Mouse (Mus musculus): ENCODE data around the gene Pla2g12a.

Gene Pla2g12a

DNA sequence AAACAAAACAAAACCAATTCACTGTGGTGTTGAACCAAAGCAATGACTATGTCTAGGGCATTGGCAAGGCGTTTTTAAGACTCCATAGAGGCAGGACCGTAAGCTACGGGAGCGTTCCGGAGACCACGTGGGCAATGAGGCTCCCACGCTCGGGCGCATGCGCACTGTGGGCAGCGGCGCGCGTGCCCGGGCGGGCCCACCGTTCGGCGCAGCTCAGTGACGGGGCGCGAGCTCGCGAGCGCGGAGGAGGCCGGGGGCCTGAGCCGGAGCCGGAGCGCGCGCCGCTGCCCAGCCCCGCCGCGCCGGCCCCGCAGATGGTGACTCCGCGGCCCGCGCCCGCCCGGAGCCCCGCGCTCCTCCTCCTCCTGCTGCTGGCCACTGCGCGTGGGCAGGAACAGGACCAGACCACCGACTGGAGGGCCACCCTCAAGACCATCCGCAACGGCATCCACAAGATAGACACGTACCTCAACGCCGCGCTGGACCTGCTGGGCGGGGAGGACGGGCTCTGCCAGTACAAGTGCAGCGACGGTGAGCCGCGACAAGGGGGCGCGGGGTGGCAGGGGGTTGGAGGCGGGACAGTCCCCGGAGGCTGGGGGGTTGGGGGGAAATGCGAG, at the start of gene Pla2g12a:
TSS of gene Pla2g12a (plus strand) at position 202 of the 617 bp plus-strand sequence.
- peak; percentile 82 for DNase-seq (ENCODE audit: extremely low read depth, insufficient read length, low spot score)

- DNase-seq (ENCODE audit: extremely low read depth, insufficient read length, low spot score): no peak
Observed at GRCm38 (mm10) chr3:129830626-129831025, 47.8 kb upstream of the Pla2g12a start.

DNA sequence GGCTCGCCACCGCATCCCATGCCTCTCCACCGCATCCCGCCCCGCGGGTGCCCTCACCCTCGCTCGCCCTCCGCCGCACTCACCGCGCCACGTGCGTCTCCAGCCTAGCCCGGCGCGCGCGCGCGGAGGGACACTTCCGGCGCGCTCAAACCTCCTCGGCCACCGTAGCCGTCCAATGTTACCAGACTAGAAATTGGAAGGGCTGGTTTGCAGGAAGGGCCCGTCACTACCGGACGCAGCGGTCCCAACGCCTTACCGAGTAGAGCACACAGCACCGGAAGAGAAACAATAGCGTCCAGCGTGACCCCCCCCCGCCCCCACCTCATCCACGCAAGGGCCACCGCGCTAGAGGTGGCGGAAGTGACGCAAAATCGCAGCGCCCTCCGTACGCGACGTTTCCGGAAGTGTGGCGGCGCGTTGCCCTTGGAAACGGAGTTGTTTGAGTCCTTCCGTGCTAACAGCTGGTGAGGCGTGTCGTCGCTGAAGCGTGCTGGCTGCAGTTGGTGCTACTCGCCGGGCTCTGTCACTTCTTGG, 47.3 kb upstream of the Pla2g12a start, which contains the start of gene Gar1:
TSS of gene Gar1 (minus strand) at position 362 of the 534 bp plus-strand sequence.
- DNase-seq (ENCODE audit: extremely low read depth, insufficient read length, low spot score): peak; percentile 97

GRCm38 (mm10) chr3:129835388-129835934, 42.9 kb upstream of the Pla2g12a start, which contains the start of gene Cfi:
Gene Cfi (plus strand): TSS chr3:129835884.
- DNase-seq (ENCODE audit: extremely low read depth, insufficient read length, low spot score): no peak

GRCm38 (mm10) chr3:129836051-129836697, 42.2 kb upstream of the Pla2g12a start:
- no peak for DNase-seq (ENCODE audit: extremely low read depth, insufficient read length, low spot score)

DNA sequence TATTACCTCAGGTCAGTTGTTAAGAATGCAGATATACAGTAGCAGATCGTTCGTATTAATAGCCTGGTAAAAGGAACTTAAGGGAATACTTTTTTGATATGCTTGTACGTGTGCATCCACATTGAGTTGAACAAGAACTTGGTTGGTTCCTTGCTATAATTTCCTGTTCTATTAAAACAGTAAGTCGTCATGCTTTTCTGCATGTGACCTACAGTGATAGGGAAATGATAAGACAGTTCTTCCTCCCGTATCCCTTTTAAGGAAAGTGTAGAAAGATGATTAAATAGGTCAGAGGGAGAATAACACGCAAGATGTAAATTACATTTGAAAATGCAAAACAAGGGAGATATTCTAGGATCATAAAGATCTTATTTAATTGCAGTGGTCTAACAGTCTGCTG, 41.4 kb upstream of the Pla2g12a start:
- DNase-seq (ENCODE audit: extremely low read depth, insufficient read length, low spot score): no peak

GRCm38 (mm10) chr3:129838017-129838416, 40.4 kb upstream of the Pla2g12a start:
- no peak for DNase-seq (ENCODE audit: extremely low read depth, insufficient read length, low spot score)

- no peak for DNase-seq (ENCODE audit: extremely low read depth, insufficient read length, low spot score)
Observed at GRCm38 (mm10) chr3:129845868-129846267, 32.5 kb upstream of the Pla2g12a start.

DNA sequence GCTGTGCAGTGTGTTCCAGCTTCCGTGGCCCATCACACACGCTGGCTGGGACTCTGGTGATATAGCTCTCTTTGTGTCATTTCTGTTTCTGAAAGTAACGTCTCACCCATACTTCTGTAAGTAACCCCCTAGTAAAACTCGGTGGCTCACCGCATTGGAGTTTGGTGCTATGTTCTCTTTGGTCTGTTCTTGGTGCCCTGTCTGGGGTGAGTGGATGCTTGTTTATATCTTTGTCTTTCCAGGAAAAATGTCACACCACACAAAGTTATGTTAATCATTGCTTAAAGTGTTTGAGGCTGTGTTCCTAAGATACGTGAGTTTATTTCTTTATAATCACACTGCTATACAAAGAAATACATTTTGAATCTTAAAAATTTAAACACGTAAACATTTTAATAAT, 31.6 kb upstream of the Pla2g12a start:
- DNase-seq (ENCODE audit: extremely low read depth, insufficient read length, low spot score): no peak

DNA sequence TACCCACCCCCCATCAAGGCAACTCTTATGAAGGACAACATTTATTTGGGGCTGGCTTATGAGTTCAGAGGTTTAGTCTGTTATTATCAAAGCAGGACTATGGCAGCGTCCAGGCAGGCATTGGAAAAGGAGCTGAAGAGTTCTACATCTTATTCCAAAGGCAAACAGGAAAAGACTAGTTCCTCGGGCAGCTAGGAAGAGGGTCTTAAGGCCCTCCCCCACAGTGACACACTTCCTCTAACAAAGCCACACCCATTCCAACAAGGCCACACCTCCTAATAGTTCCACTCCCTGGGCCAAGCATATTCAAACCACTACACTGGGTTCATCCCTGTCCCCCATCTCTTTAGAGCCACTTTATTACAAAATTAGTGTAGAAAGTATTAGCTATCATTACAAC, 15.8 kb upstream of the Pla2g12a start:
- DNase-seq (ENCODE audit: extremely low read depth, insufficient read length, low spot score): no peak

- no peak for DNase-seq (ENCODE audit: extremely low read depth, insufficient read length, low spot score)
Observed at GRCm38 (mm10) chr3:129863698-129864097, 14.7 kb upstream of the Pla2g12a start.

DNA sequence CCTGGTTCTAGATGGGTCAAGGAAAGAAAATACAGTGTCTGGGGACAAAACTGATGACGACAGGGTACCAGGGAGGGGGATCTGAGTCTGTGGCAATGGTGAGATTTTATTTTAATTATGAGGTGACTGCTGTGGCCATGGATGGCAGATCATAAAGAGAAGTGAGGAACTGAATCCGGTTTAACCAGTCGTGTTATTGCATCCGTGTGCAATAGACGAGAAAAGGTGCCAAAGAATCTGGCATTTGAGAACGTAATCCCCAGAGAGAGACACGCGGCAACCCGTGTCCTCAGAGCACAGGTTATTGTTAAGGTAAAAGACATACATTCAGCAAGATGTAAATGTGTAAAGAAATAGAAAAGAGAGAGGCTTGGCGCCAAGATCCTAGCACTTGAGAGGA, 1.1 kb upstream of the Pla2g12a start:
- no peak for DNase-seq (ENCODE audit: extremely low read depth, insufficient read length, low spot score)

GRCm38 (mm10) chr3:129879131-129879757, 838 bp downstream of the Pla2g12a start:
- DNase-seq (ENCODE audit: extremely low read depth, insufficient read length, low spot score): no peak

DNA sequence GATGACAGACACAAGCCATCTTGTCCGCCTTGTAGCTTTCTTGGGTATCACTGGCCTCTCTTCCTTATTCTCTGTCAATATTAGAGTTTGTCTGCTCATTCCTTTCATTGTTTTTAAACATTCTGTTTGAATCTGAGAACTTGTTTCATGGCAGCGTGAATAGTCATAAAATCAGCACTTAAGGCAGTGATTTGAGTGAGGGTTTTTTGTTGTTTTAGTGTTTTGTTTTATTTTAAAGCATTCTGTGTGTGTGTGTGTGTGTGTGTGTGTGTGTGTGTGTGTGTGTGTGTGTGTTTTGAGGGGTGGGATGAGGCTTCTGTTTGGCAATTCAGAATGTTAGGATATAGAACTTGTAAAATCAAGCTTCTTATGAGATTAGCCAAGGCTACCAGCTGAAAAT, 1.5 kb downstream of the Pla2g12a start:
- no peak for DNase-seq (ENCODE audit: extremely low read depth, insufficient read length, low spot score)

DNA sequence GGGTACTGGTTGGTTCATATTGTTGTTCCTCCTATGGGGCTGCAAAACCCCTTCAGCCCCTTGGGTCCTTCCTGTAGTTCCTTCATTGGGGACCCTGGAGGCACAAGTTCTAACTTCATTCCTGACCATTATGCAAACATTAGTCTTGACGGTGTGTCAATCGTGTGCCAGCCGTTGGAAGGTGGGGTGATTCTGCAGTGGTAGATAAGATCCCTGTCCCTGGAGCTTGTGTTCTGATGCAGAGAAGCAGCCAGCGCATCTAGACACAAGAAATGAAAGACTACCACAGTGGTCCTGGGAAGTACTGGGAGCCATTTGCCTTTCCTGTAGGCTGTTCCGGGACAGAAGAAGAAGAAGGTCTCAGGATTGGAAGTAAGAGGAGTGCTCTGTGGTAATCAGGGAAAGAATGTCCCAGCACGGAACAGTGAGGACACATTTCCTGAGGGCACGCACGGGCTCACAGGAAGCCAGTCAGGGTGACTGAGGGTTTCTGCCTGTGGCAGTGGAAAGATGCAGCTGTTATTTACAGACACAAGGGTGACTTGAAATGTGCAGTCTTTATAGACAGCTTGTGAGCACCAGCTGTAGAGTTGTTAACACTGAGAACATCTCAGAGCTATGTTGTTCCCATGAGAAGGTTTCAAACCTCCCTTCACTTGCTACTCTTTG, 2.7 kb downstream of the Pla2g12a start:
- DNase-seq (ENCODE audit: extremely low read depth, insufficient read length, low spot score): no peak

DNA sequence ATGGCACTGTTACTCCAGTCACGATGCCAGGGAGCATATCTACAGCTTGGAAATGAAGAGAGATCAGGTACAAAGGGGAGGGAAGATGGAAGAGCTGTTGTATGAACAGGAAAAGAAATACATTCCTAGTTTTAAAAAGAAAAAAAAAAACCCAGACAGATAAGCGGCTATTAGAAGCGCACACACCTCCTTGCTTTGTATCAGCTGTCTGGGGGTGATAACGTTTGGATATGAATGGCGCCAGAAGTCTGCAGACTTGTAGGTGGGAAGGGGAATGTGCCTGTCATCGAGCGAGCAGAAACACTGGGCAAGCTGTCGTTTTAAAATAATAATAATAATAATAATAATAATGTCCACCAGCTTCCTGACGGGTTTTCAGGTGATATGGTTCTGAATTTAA, 7.2 kb downstream of the Pla2g12a start:
- DNase-seq (ENCODE audit: extremely low read depth, insufficient read length, low spot score): no peak

DNA sequence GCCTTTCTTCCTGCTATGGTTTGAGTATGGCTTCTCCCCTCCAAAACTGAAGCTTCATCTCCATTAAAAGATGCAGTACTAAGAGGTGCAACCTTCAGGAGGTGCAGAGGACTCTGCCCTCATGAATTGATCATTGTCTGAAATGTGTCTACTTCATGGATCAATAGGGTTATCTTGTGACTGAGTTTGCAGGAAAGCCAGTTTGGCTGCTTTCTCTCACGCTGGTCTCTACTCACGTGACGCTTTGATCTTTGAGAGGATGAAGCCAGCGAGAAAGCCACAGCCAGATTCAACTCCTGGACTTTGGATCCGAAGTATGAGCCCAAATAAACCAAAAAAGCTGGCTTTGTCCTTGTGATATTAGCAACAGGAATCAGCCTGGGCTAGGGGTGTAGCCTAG, 8.0 kb downstream of the Pla2g12a start:
- no peak for DNase-seq (ENCODE audit: extremely low read depth, insufficient read length, low spot score)

DNA sequence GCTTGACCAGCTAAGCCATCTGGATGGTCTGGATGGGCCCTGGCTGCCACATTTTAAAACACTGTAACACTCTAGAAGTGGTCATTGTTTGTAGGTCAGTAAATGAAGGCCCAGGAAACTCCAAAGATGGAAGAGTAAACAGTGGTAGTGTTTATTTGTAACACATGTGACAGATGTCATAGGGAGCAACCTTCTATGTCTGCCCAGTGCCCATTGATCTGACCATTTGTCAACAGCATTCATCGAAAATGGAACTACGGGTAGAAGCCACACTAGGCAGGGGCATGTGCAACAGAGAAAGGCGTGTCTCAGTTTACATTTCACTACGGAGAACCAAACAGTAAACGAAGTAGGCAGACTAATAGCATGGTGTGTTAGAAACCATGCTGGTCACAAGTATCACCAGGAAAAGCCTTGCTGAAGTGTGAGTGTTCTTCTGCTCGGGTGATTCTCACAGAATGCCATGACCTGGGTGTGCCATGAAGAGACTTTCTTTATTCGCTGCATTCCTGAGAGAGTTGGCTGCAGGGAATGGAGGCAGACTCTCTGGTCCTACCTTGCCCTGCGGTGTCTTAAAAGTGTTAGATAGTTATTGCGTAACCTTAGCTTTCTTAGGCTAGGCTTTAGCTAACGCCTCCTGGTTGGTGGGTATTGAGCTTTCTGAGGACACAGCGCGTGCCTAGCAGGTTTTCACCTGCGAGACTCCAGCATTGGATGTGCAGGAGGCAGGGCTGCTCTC, 9.5 kb downstream of the Pla2g12a start:
- no peak for DNase-seq (ENCODE audit: extremely low read depth, insufficient read length, low spot score)

DNA sequence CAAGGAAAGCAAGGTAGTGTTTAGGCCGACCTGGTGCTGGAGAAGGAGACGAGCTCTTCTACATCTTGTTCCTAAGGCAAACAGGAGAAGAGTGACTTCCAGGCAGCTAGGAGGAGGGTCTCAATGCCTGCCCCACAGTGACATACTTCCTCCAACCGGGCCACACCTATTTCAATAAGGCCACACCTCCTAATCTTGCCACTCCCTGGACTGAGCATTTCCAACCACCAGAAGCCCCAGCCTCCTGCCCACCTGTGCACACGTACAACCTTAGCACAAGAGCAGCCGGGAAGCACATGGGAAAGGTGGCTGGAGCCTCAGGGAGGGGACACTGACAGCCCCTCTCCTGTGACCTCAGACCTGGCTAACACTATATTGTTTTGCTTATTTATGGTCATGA, 13.6 kb downstream of the Pla2g12a start:
- DNase-seq (ENCODE audit: extremely low read depth, insufficient read length, low spot score): no peak

DNA sequence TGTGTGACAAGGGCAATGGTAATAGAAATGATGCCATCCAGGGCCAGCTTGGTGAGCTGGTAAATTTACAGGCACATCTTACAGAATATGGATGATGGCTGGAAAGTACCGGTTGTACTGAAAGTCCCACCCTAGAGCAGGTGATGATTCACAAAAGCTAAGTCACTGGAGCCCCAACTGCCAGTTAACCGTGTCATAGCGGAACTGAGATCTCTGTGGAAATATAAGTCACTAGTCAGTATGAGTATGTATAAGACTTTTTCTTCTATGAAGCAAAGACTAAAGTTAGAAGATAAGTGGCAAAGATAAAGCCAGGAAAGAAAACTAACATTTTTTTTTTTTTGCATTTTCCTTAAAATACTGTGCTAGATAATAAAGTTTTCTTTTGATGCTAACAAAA, 14.7 kb downstream of the Pla2g12a start:
- DNase-seq (ENCODE audit: extremely low read depth, insufficient read length, low spot score): no peak

Data from 3134 (cell line).